Mouse (Mus musculus): ENCODE measurements around the gene Oprl1.

DNA sequence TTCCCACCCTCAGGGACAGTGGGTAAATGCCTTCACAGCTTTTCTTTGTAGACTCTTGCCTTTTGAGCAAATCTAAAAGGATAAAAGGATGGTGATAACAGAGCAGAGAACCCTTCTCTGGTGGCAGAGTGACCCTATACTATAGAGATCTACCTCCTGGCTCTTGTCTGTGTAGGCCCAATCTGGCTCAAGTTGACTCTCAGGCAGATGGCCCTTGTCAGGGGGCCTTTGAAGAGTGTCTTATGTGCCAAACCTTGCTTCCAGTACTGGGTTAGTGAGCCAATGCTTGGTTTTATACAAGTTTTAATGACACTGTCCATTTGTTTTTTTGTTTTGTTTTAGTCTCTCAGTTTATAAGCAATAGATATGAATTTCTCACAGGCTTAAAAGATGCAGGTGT is 6.4 kb downstream of the Oprl1 start:
- no peak for TF ChIP-seq TCF12 (IDR thresholded peaks at IDR 0.05; ENCODE audit: low read depth, low read length)
- TF ChIP-seq POLR2A (IDR thresholded peaks at IDR 0.05; ENCODE audit: low read depth, low read length) = no peak

Measured in CH12.LX (cell line).